Mouse (Mus musculus): ENCODE data around the gene Dab2.

Dab2 gene

GRCm38 (mm10) chr15:6299554-6299953 lies at the start of gene Dab2:
TSS of gene Dab2 (plus strand) at chr15:6299788.
- DNase-seq (ENCODE audit: extremely low read depth, insufficient read length, low spot score): no peak

GRCm38 (mm10) chr15:6253471-6253870 lies 46.1 kb upstream of the Dab2 start:
- no peak for DNase-seq (ENCODE audit: extremely low read depth, insufficient read length, low spot score)

GRCm38 (mm10) chr15:6254383-6254782 lies 45.2 kb upstream of the Dab2 start:
- no peak for DNase-seq (ENCODE audit: extremely low read depth, insufficient read length, low spot score)

GRCm38 (mm10) chr15:6257049-6257448 lies 42.5 kb upstream of the Dab2 start:
- peak; percentile 5 for DNase-seq (ENCODE audit: extremely low read depth, insufficient read length, low spot score)

GRCm38 (mm10) chr15:6259957-6260740 lies 39.4 kb upstream of the Dab2 start:
- no peak for DNase-seq (ENCODE audit: extremely low read depth, insufficient read length, low spot score)

- no peak for DNase-seq (ENCODE audit: extremely low read depth, insufficient read length, low spot score)
Observed at GRCm38 (mm10) chr15:6260741-6261430, 38.7 kb upstream of the Dab2 start.

- no peak for DNase-seq (ENCODE audit: extremely low read depth, insufficient read length, low spot score)
Observed at GRCm38 (mm10) chr15:6267147-6267758, 32.3 kb upstream of the Dab2 start.

GRCm38 (mm10) chr15:6278606-6279468 lies 20.8 kb upstream of the Dab2 start:
- peak; percentile 23 for DNase-seq (ENCODE audit: extremely low read depth, insufficient read length, low spot score)

- no peak for DNase-seq (ENCODE audit: extremely low read depth, insufficient read length, low spot score)
Observed at GRCm38 (mm10) chr15:6280021-6280451, 19.6 kb upstream of the Dab2 start.

GRCm38 (mm10) chr15:6283249-6283648 lies 16.3 kb upstream of the Dab2 start:
- DNase-seq (ENCODE audit: extremely low read depth, insufficient read length, low spot score): no peak

GRCm38 (mm10) chr15:6296071-6296470 lies 3.5 kb upstream of the Dab2 start:
- no peak for DNase-seq (ENCODE audit: extremely low read depth, insufficient read length, low spot score)

GRCm38 (mm10) chr15:6298726-6299125 lies 862 bp upstream of the Dab2 start:
- no peak for DNase-seq (ENCODE audit: extremely low read depth, insufficient read length, low spot score)

- no peak for DNase-seq (ENCODE audit: extremely low read depth, insufficient read length, low spot score)
Observed at GRCm38 (mm10) chr15:6302219-6302618, 2.6 kb downstream of the Dab2 start.

GRCm38 (mm10) chr15:6303822-6304221 lies 4.2 kb downstream of the Dab2 start:
- no peak for DNase-seq (ENCODE audit: extremely low read depth, insufficient read length, low spot score)

- DNase-seq (ENCODE audit: extremely low read depth, insufficient read length, low spot score): no peak
Observed at GRCm38 (mm10) chr15:6309633-6310032, 10.0 kb downstream of the Dab2 start.

GRCm38 (mm10) chr15:6310417-6310816 lies 10.8 kb downstream of the Dab2 start:
- DNase-seq (ENCODE audit: extremely low read depth, insufficient read length, low spot score): no peak

- DNase-seq (ENCODE audit: extremely low read depth, insufficient read length, low spot score): no peak
Observed at GRCm38 (mm10) chr15:6312396-6312795, 12.8 kb downstream of the Dab2 start.

GRCm38 (mm10) chr15:6319352-6319751 lies 19.8 kb downstream of the Dab2 start:
- no peak for DNase-seq (ENCODE audit: extremely low read depth, insufficient read length, low spot score)

GRCm38 (mm10) chr15:6320501-6320900 lies 20.9 kb downstream of the Dab2 start:
- no peak for DNase-seq (ENCODE audit: extremely low read depth, insufficient read length, low spot score)

GRCm38 (mm10) chr15:6321263-6321662 lies 21.7 kb downstream of the Dab2 start:
- DNase-seq (ENCODE audit: extremely low read depth, insufficient read length, low spot score): no peak

- no peak for DNase-seq (ENCODE audit: extremely low read depth, insufficient read length, low spot score)
Observed at GRCm38 (mm10) chr15:6322311-6322710, 22.7 kb downstream of the Dab2 start.
